ENCODE assay signal across 9 mouse cellular contexts in the genomic region with DNA sequence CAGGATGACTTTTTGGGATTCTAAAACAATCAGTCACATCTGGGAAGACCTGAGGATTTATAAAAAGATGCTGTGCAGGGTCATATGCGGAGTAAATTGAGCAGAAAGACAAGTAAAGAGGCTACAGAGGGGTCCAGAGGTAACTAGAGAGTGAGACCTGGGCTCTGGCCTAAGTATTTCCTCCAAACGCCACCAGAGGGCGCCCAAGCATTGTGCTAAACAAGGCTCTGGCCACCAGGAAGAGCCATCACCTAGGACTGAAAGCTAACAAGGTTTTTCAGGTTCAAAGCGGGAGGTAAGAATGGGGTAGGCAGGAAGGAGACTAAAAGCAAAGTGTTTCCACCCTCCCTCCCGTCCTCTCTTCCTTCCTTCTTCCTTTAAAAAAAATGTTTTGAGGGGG. TPM values are rescaled to one million over a fixed set of nuclear protein-coding genes. Genes with fewer than 3 reads are reported as not detected.
DNase-seq lines count a peak whose midpoint lies in the region; ATAC-seq and TF ChIP-seq lines count a peak whose summit lies in the region.
"Had no signal": no experiment of that assay in that cellular context is flagged by ENCODE, and none has a peak within 500 bp of the region (broad histone marks: within the 10 kb centered on the region; RNA-seq: fewer than 3 reads in every experiment).

No protein-coding gene starts in this region.

- H3K9me3 ChIP-seq in intestine, postnatal 0 days (ENCODE audit: control insufficient read depth), result no peaks in the 10 kb centered on the region
- H3K9me3 ChIP-seq in stomach, embryonic 15.5 days, result no peaks in the 10 kb centered on the region
- H3K9me3 ChIP-seq: embryonic facial prominence, embryonic 13.5 days had no signal

- DNase-seq in A20 (ENCODE audit: low read depth, low spot score) (peak; percentile 87), liver (peak; percentile 80)
- peak; percentile 85 to 88 for DNase-seq in adrenal gland, adult 18-20 months (ENCODE audit: low spot score in 2 of 2)
- DNase-seq in gastrocnemius, postnatal 25 days, result peak; percentile 47
- peak; percentile 84 for DNase-seq in neural tube, embryonic 10.5 days (ENCODE audit: extremely low spot score, low spot score)

- no peak for TF ChIP-seq POLR2A in cortical plate, adult 2 months (IDR thresholded peaks at IDR 0.05; ENCODE audit: extremely low read depth, insufficient read depth, low read length)

- WGBS in intestine, postnatal 0 days, result 3% methylated on average over 5 of the region's 5 CpGs
- WGBS in stomach, embryonic 15.5 days, result 4% methylated on average over 5 of the region's 5 CpGs

- no peak overlapping the region for H3K4me2 ChIP-seq in intestine, postnatal 0 days (replicated peaks; ENCODE audit: low read depth)
- H3K4me2 ChIP-seq in stomach, embryonic 15.5 days, result no peak overlapping the region
- H3K4me2 ChIP-seq: embryonic facial prominence, embryonic 13.5 days had no signal

- no peaks in the 10 kb centered on the region for H3K27me3 ChIP-seq in intestine, postnatal 0 days (replicated peaks; ENCODE audit: control insufficient read depth, insufficient read depth, low read length)
- no peaks in the 10 kb centered on the region for H3K27me3 ChIP-seq in stomach, embryonic 15.5 days (replicated peaks)
- H3K27me3 ChIP-seq: embryonic facial prominence, embryonic 13.5 days had no signal

- no peak overlapping the region for H3K4me3 ChIP-seq in cortical plate, adult 2 months (ENCODE audit: insufficient read depth, low read length)
- H3K4me3 ChIP-seq in intestine, postnatal 0 days (ENCODE audit: low read depth, low read length), result no peak overlapping the region
- H3K4me3 ChIP-seq in stomach, embryonic 15.5 days (replicated peaks), result no peak overlapping the region
- H3K4me3 ChIP-seq: embryonic facial prominence, embryonic 13.5 days had no signal

- H3K36me3 ChIP-seq in intestine, postnatal 0 days (ENCODE audit: control insufficient read depth, insufficient read depth), result no peaks in the 10 kb centered on the region
- no peaks in the 10 kb centered on the region for H3K36me3 ChIP-seq in stomach, embryonic 15.5 days
- H3K36me3 ChIP-seq: embryonic facial prominence, embryonic 13.5 days had no signal

- H3K4me1 ChIP-seq in cortical plate, adult 2 months (ENCODE audit: control insufficient read depth, insufficient read depth, low read length), result no peaks in the 10 kb centered on the region
- H3K4me1 ChIP-seq in intestine, postnatal 0 days (replicated peaks; ENCODE audit: control insufficient read depth, insufficient read depth, low read length), result no peaks in the 10 kb centered on the region
- no peaks in the 10 kb centered on the region for H3K4me1 ChIP-seq in stomach, embryonic 15.5 days

- H3K27ac ChIP-seq in cortical plate, adult 2 months (ENCODE audit: insufficient read depth, low read length), result no peak overlapping the region
- H3K27ac ChIP-seq in intestine, postnatal 0 days (ENCODE audit: low read depth, low read length), result no peak overlapping the region
- no peak overlapping the region for H3K27ac ChIP-seq in stomach, embryonic 15.5 days
- H3K27ac ChIP-seq: embryonic facial prominence, embryonic 13.5 days had no signal

- TF ChIP-seq CTCF in cortical plate, adult 2 months (IDR thresholded peaks at IDR 0.05; ENCODE audit: extremely low read depth, insufficient read depth, low read length), result peak; percentile 94
- peak; percentile 98 for TF ChIP-seq CTCF in intestine, postnatal 0 days (IDR thresholded peaks at IDR 0.05; ENCODE audit: low read depth)

- H3K9ac ChIP-seq in intestine, postnatal 0 days (ENCODE audit: low read depth, low read length), result no peak overlapping the region
- no peak overlapping the region for H3K9ac ChIP-seq in stomach, embryonic 15.5 days
- H3K9ac ChIP-seq: embryonic facial prominence, embryonic 13.5 days had no signal

- peak; percentile 55; the same call in 1 of the 2 replicates for ATAC-seq in intestine, postnatal 0 days
- peak; percentile 61; the same call in 1 of the 2 replicates for ATAC-seq in stomach, embryonic 15.5 days (ENCODE audit: insufficient read depth, low FRiP score, low read depth)

RNA-seq across cellular contexts. Expression of gene Spock2, which starts 42.1 kb away (rescaled TPM):
- total RNA-seq in adrenal gland, adult 18-20 months (2021), result 10 to 100 TPM; 41.7 to 51.4 TPM
- 382 and 387 TPM in 2 replicates for polyA plus RNA-seq in cortical plate, adult 2 months (2012; rRNA removed)
- total RNA-seq in gastrocnemius, postnatal 25 days (2021), result 1 to 10 TPM; 4.7 to 5.7 TPM
- 2.1 and 2.4 TPM in 2 replicates for polyA plus RNA-seq in intestine, postnatal 0 days (2015; fragmentation: Nextera tagmentation; extraction: Ambion mirVana)
- polyA plus RNA-seq in stomach, embryonic 15.5 days (2015; fragmentation: Nextera tagmentation; extraction: Ambion mirVana), result 5.3 and 6.1 TPM in 2 replicates

Comparison
In these comparisons a context has a peak if more than half of its experiments do, and no peak if none do; other contexts are left out.
1. RNA of gene Spock2, which starts 42.1 kb away (polyA plus RNA-seq): 382 to 387 TPM in cortical plate, adult 2 months; 5.3 to 6.1 TPM in stomach, embryonic 15.5 days and 2.1 to 2.4 TPM in intestine, postnatal 0 days; every median in the first group is over 10 times any median in the second.
2. Peak in every context shown above with its lines, with median percentiles within 50 percentile points of each other: DNase-seq.